Mouse (Mus musculus) limb, embryonic 11.5 days (tissue): ENCODE data around the gene H2-Eb2. TPM values are rescaled to one million over a fixed set of nuclear protein-coding genes. Genes with fewer than 3 reads are reported as not detected.

Experiments used
- ATAC-seq: fragments of 200-750 bp; cut with Nextera tagmentation; 2 replicates; pipeline ENCODE4 v1.8.0; 2017; ENCODE audit warnings: low read depth; ENCODE audit not compliant: insufficient number of reproducible peaks, low FRiP score, low TSS enrichment
- DNase-seq: peaks from one replicate; pipeline ENCODE4 v3.0.0-alpha.2; 2015; ENCODE audit warnings: low spot score
- H3K27ac ChIP-seq: fragments of 300-500 bp; sonication (generic); replicated peaks from 2 replicates; pipeline ENCODE4 v1.5.1; 2014; ENCODE audit warnings: low read depth, mild to moderate bottlenecking, low read length
- H3K27me3 ChIP-seq: fragments of 300-500 bp; sonication (generic); 2 replicates; pipeline ENCODE4 v1.6.1; 2014; ENCODE audit warnings: mild to moderate bottlenecking, low read length, mixed read lengths; ENCODE audit not compliant: control insufficient read depth, insufficient read depth
- H3K36me3 ChIP-seq: fragments of 300-500 bp; sonication (generic); 2 replicates; pipeline ENCODE4 v1.6.1; 2014; ENCODE audit warnings: mild to moderate bottlenecking, low read length, moderate library complexity, mixed read lengths; ENCODE audit not compliant: control insufficient read depth, insufficient read depth
- H3K4me1 ChIP-seq: fragments of 300-500 bp; sonication (generic); 2 replicates; pipeline ENCODE4 v1.6.1; 2014; ENCODE audit warnings: low read length, mixed read lengths; ENCODE audit not compliant: control insufficient read depth, insufficient read depth
- H3K4me2 ChIP-seq: fragments of 300-500 bp; sonication (generic); 2 replicates; pipeline ENCODE4 v1.6.1; 2014; ENCODE audit warnings: low read depth, mild to moderate bottlenecking, moderate library complexity; ENCODE audit not compliant: severe bottlenecking
- H3K4me3 ChIP-seq: fragments of 300-500 bp; sonication (generic); 2 replicates; pipeline ENCODE4 v1.5.1; 2014; ENCODE audit warnings: low read depth, low read length
- H3K9ac ChIP-seq: fragments of 300-500 bp; sonication (generic); 2 replicates; pipeline ENCODE4 v1.6.1; 2014; ENCODE audit warnings: mild to moderate bottlenecking, low read length
- H3K9me3 ChIP-seq: fragments of 300-500 bp; sonication (generic); 2 replicates; pipeline ENCODE4 v1.6.1; 2016; ENCODE audit warnings: low read length; ENCODE audit not compliant: control insufficient read depth
- WGBS: fragments of 180-500 bp; shearing (Covaris S2); extraction: QIAGEN DNeasy Blood & Tissue Kit; methylation state at CpG from one replicate; pipeline ENCODE4 v1.1.7; 2014; 5-methylcytosine and 5-hydroxymethylcytosine counted together
- polyA plus RNA-seq: library from polyadenylated mRNA; unstranded; fragments of >200 nt; fragmentation: Nextera tagmentation; extraction: Ambion mirVana; gene quantifications from 2 replicates; pipeline ENCODE4 v1.2.1, GENCODE M21; 2014

The H2-Eb2 gene
- polyA plus RNA-seq, 1 experiment from 2014 or later: 0.07 TPM

GRCm38 (mm10) chr17:34326373-34326772 is 908 bp downstream of the H2-Eb2 start:
- no peaks in the 10 kb centered on the region for H3K9me3 ChIP-seq
- no peak overlapping the region for H3K4me2 ChIP-seq
- H3K4me3 ChIP-seq: no peak overlapping the region
- 72% methylated on average over 3 of the region's 3 CpGs for WGBS
- no peak overlapping the region for H3K9ac ChIP-seq
- H3K4me1 ChIP-seq: no peaks in the 10 kb centered on the region
- no peak for ATAC-seq
- no peaks in the 10 kb centered on the region for H3K36me3 ChIP-seq
- H3K27ac ChIP-seq: no peak overlapping the region
- H3K27me3 ChIP-seq: no peaks in the 10 kb centered on the region
- no peak for DNase-seq

- ATAC-seq (no peak), DNase-seq (no peak)
- Histone ChIP-seq H3K9me3 (no peaks in the 10 kb centered on the region), H3K9ac (no peak overlapping the region), H3K27ac (no peak overlapping the region), H3K27me3 (no peaks in the 10 kb centered on the region), H3K4me3 (no peak overlapping the region), H3K4me1 (no peaks in the 10 kb centered on the region), H3K4me2 (no peak overlapping the region), H3K36me3 (no peaks in the 10 kb centered on the region)
- 62% methylated on average over 2 of the region's 2 CpGs for WGBS
Observed at GRCm38 (mm10) chr17:34329807-34330206, 4.3 kb downstream of the H2-Eb2 start.

DNA sequence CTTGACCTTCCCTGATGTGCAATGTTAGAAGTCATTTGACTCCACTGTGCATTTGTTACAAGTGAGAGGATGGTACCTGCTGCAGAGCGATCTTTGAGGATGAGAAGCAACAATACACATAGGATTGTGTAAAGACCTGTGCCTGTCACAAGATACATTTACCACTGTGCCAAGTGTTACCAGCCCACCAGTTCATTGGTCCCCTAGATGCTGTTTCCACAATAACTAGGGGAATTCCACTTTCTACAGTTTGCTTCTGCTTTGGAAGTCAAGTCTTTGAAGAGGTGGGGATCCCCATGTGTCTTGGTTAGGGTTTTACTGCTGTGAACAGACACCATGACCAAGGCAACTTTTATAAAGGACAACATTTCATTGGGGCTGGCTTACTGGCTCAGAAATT is 5.7 kb downstream of the H2-Eb2 start:
- H3K9me3 ChIP-seq: no peaks in the 10 kb centered on the region
- no peak for ATAC-seq
- no peak overlapping the region for H3K4me3 ChIP-seq
- H3K9ac ChIP-seq: no peak overlapping the region
- DNase-seq: no peak
- H3K27me3 ChIP-seq: no peaks in the 10 kb centered on the region
- H3K4me1 ChIP-seq: no peaks in the 10 kb centered on the region
- no peak overlapping the region for H3K4me2 ChIP-seq
- H3K27ac ChIP-seq: no peak overlapping the region
- 97% methylated on average over 1 of the region's 1 CpGs for WGBS
- no peaks in the 10 kb centered on the region for H3K36me3 ChIP-seq

DNA sequence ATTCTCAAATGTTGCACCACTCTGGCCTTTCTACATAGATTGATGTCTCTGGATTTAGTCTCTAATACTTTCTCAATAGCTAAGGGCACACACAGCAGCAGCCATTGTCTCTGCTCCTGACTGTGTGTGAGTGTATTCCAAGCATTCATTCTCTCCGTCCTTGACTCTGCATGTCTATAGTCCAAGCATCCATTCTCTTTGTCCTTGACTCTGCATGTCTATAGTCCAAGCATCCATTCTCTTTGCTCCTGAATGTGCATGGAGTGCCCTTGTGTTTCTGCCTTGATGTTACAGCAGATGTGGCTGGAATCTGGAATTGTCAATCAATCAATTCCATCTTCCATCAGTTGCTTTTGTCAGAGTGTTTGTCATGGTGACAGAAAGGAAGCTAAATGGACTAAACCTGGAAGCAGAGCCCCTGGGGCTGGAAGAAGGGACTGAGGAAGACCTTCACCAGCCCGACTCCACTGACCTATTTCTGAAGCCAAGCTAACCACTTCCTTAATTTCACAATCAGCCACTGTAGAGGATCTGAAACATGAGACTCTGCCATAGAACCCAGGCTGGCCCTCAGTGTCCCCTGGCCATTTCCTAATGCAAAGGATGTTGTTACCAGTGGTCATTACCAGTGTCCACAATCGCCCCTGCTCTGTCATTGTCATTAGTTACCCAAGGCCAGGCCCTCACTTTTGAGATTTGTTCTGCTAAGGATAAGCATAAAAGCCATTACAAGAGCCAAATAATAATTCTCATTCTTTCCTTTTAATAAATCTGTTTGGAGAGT is 15.3 kb downstream of the H2-Eb2 start:
- Histone ChIP-seq H3K4me2 (no peak overlapping the region), H3K4me1 (no peaks in the 10 kb centered on the region), H3K36me3 (no peaks in the 10 kb centered on the region), H3K9ac (no peak overlapping the region), H3K4me3 (no peak overlapping the region), H3K27me3 (no peaks in the 10 kb centered on the region), H3K27ac (no peak overlapping the region), H3K9me3 (no peaks in the 10 kb centered on the region)
- DNase-seq (no peak), ATAC-seq (no peak)
- WGBS: 75% methylated on average over 3 of the region's 3 CpGs

DNA sequence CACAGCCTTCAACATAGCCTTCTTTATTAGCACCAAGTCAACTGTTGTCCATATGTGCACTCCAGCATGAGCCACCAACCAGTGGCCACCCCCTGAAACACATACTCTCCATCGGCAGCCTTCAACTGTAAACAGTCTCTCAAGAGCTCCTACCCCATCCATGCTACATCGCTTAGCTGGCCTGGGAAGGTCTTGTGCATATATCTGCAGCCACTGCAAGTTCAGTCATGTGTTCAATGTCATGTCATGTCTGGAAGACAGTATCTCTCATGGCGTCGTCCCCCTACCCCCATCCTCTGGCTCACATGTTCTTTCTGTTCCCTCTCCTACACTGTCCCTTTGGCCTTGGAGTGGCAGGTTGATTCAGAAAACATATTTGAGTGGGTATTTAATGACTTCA is 19.4 kb downstream of the H2-Eb2 start:
- ATAC-seq: no peak
- H3K27me3 ChIP-seq: no peaks in the 10 kb centered on the region
- H3K4me2 ChIP-seq: no peak overlapping the region
- no peak overlapping the region for H3K27ac ChIP-seq
- no peak overlapping the region for H3K4me3 ChIP-seq
- no peaks in the 10 kb centered on the region for H3K9me3 ChIP-seq
- H3K4me1 ChIP-seq: no peaks in the 10 kb centered on the region
- 85% methylated on average over 4 of the region's 4 CpGs for WGBS
- no peak for DNase-seq
- H3K9ac ChIP-seq: no peak overlapping the region
- H3K36me3 ChIP-seq: no peaks in the 10 kb centered on the region

DNA sequence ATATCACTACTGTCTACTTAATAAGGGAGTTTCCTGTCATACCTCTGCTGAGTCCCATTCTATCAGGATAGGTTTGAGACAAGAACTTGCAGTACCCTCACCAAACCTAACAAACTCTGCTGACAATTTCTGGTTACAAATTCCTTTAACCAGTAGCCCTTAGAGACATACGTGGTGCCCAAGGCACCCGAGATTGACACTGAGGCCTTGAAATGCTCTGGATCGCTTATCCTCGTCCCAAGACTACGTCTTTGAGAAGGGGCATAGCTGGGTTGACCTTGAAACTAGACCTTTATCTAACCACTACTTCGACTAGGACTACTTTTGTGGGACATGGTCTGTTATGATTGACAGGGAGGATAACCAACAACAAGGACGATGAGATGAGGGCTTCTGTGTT is 20.0 kb downstream of the H2-Eb2 start:
- DNase-seq (no peak), ATAC-seq (no peak)
- no peak overlapping the region for H3K4me3 ChIP-seq
- WGBS: 88% methylated on average over 7 of the region's 7 CpGs
- no peak overlapping the region for H3K4me2 ChIP-seq
- H3K27me3 ChIP-seq: no peaks in the 10 kb centered on the region
- H3K9me3 ChIP-seq: no peaks in the 10 kb centered on the region
- H3K4me1 ChIP-seq: no peaks in the 10 kb centered on the region
- no peak overlapping the region for H3K27ac ChIP-seq
- H3K9ac ChIP-seq: no peak overlapping the region
- H3K36me3 ChIP-seq: no peaks in the 10 kb centered on the region

DNA sequence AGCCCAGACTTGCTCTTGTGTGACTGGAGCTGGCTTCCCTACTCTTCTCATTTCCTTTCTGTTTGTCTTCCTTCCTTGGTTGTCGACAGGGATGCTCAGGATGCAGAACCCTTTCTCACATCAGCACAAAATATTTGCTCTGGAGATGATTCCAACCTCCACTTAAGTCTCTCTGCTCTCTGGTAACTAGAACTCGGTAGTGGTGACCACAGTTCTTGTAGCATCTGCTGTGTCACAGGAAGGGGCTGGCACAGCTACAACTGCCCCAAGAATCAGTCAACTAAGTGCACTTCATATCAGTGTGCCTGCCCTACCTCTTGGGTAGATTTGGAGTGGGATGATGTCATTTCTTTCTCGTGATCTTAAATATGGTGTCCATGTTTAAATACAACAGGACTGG is 20.6 kb downstream of the H2-Eb2 start:
- WGBS: 78% methylated on average over 3 of the region's 3 CpGs
- H3K4me3 ChIP-seq: no peak overlapping the region
- H3K36me3 ChIP-seq: no peaks in the 10 kb centered on the region
- H3K9me3 ChIP-seq: no peaks in the 10 kb centered on the region
- no peak for DNase-seq
- H3K27me3 ChIP-seq: no peaks in the 10 kb centered on the region
- H3K9ac ChIP-seq: no peak overlapping the region
- H3K4me2 ChIP-seq: no peak overlapping the region
- no peaks in the 10 kb centered on the region for H3K4me1 ChIP-seq
- H3K27ac ChIP-seq: no peak overlapping the region
- no peak for ATAC-seq

DNA sequence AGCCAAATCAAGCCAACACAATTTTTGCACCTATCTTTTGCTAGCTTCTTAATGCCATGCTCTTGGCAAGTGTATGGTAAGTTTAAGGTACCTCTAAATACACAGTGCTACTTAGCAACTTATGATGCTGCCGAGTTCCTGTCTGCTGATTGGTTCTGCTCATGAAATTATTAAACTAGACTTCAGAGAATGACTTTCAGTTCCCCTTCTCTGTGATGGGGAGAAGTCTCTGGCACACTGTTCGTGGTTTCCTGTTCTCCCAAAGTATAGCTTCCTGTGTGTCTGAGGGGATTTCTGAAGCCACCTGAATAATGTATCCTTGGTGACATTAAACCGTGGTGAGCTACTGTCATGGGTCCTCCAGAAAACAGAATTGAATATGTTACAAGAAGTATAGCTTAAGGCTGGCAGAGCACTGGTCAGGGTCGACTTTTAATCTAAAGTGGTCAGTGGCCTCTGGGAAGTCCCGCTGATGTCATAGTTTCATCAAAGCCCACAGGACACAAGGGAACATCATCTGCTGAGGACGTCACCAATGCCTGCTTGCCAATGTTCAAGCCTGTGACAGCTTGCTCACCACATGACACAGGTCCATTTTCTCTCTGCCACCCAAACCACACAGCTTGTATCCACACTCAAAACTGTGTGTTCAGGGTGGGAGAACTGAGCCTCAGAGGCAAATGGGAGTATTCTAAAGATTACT is 22.3 kb downstream of the H2-Eb2 start:
- no peak for ATAC-seq
- Histone ChIP-seq H3K4me1 (no peaks in the 10 kb centered on the region), H3K9ac (no peak overlapping the region), H3K4me3 (no peak overlapping the region), H3K4me2 (no peak overlapping the region), H3K9me3 (no peaks in the 10 kb centered on the region), H3K27me3 (no peaks in the 10 kb centered on the region), H3K36me3 (no peaks in the 10 kb centered on the region), H3K27ac (no peak overlapping the region)
- no peak for DNase-seq
- WGBS: 74% methylated on average over 6 of the region's 6 CpGs
